Mouse (Mus musculus): Measurements from ENCODE around the gene Ndufb5. TPM values are rescaled to one million over a fixed set of nuclear protein-coding genes. Genes with fewer than 3 reads are reported as not detected.

The Ndufb5 gene
- total and polyA plus RNA-seq, 3 experiments: 793 to 933 (median 925) TPM

DNA sequence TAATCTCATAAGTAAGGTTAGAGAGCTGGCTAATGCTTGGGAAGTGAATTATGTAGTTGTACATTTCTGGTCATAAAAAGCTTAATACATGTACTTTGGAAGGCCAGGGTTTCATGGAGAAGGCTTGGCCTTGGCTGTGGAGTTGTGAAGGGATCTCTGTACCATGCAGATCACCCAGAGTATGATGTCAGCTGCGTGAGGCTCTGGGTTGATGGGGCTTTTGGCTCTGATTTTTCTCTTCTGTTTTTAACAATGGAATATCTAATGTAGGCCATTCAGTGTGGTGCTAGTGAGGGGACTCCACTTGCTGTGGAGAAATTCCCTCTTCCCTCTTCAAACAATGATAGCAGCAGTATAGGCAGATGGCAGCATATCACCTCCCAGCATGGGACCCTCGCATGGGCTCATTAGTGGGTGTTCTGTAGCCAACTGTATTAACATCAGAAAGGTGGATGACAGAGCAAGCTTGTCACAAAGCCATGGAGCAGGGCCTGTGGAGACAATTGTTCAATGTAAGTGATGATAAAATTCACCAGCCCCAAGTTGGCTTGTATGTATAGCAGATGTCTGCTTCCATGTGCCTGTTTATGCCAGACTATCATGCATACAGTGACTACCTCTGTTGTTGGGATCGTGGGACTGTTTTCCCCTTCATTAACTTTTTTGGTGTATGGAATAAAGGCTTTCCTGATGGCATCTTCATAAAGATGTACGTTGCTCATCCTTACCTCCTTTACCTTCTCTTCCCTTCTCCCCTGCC is 13.2 kb downstream of the Ndufb5 start:
- no peaks in the 10 kb centered on the region for H3K27me3 ChIP-seq (ENCODE audit: control insufficient read depth, insufficient read depth, low read length)
- no peaks in the 10 kb centered on the region for H3K36me3 ChIP-seq (ENCODE audit: control insufficient read depth, insufficient read depth, low read length)
- no peak for TF ChIP-seq POLR2A (IDR thresholded peaks at IDR 0.05; ENCODE audit: insufficient read depth, low read depth, low read length)
- TF ChIP-seq CTCF (IDR thresholded peaks at IDR 0.05): no peak
- TF ChIP-seq EP300 (IDR thresholded peaks at IDR 0.05; ENCODE audit: insufficient read depth, low read depth, low read length): no peak
- H3K79me2 ChIP-seq (replicated peaks; ENCODE audit: control insufficient read depth, insufficient read depth, low read length): no peaks in the 10 kb centered on the region
- H3K4me1 ChIP-seq (ENCODE audit: control insufficient read depth, insufficient read depth, low read length): no peaks in the 10 kb centered on the region; the same call in 1 of the 2 replicates
- no peak for DNase-seq
- no peak overlapping the region for H3K9ac ChIP-seq (ENCODE audit: low read depth, low read length)
- intact Hi-C loops (cut with DNase I): no loop called here
- H3K27ac ChIP-seq: no peak overlapping the region
- no peak overlapping the region for H3K4me3 ChIP-seq
- WGBS: 89% methylated on average over 4 of the region's 4 CpGs

DNA sequence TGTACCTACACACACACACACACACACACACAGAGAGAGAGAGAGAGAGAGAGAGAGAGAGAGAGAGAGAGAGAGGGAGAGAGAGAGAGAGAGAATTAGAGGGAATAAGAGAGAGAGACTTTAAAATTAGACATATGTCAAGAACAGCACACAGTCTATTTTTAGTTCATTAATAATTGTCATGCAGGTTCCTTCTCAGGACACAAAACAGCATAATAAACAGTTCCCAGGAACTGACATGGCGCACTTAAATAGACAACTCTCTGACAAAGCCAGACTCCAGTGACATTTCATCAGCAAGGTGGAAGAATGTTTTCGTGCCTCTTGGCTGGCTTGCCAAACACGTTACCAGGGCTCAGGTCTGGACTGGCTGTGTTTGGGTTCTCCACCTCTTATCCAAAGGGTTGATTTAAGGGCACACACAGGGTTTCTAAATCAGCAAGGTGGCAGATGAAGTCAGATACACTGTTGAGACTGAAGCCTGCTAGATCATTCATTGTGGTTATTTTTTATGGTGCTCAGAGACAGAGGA is 17.7 kb downstream of the Ndufb5 start:
- Histone ChIP-seq H3K27ac (peak overlapping the region; percentile 72), H3K79me2 (replicated peaks; ENCODE audit: control insufficient read depth, insufficient read depth, low read length) (no peaks in the 10 kb centered on the region), H3K4me3 (no peak overlapping the region), H3K9ac (ENCODE audit: low read depth, low read length) (no peak overlapping the region), H3K4me1 (ENCODE audit: control insufficient read depth, insufficient read depth, low read length) (no peaks in the 10 kb centered on the region; the same call in 1 of the 2 replicates), H3K36me3 (ENCODE audit: control insufficient read depth, insufficient read depth, low read length) (no peaks in the 10 kb centered on the region), H3K27me3 (ENCODE audit: control insufficient read depth, insufficient read depth, low read length) (no peaks in the 10 kb centered on the region)
- peak in 1 of 2 experiments; percentile 19 for DNase-seq
- TF ChIP-seq CTCF (IDR thresholded peaks at IDR 0.05): no peak
- TF ChIP-seq EP300 (IDR thresholded peaks at IDR 0.05; ENCODE audit: insufficient read depth, low read depth, low read length): 0 out of 2 replicates have a peak, but pooled peaks have one; percentile 16
- no peak for TF ChIP-seq POLR2A (IDR thresholded peaks at IDR 0.05; ENCODE audit: insufficient read depth, low read depth, low read length)
- WGBS: 61% methylated on average over 3 of the region's 3 CpGs
- intact Hi-C loops (cut with DNase I): no loop called here

DNA sequence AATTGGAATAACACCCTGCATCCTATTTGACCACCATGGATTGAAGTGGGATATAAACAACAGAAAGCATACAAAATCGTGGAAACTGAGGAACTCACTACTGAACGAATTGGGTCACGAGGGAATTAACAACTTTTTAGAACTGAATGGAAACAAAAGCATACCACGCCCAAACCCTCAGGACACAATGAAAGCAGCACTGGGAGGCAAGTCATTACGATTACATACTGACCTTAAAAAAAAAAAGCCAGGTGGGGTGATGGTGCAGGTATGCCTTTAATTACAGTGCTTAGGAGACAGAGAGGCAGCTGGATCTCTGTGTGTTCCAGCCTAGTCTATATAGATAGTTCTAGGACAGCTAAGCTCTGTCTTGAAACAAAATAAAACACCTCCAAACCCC is 22.4 kb downstream of the Ndufb5 start:
- H3K4me3 ChIP-seq: no peak overlapping the region
- H3K4me1 ChIP-seq (ENCODE audit: control insufficient read depth, insufficient read depth, low read length): no peaks in the 10 kb centered on the region; the same call in 1 of the 2 replicates
- no peaks in the 10 kb centered on the region for H3K27me3 ChIP-seq (ENCODE audit: control insufficient read depth, insufficient read depth, low read length)
- no peak overlapping the region for H3K9ac ChIP-seq (ENCODE audit: low read depth, low read length)
- 72% methylated on average over 5 of the region's 5 CpGs for WGBS
- no peak for TF ChIP-seq POLR2A (IDR thresholded peaks at IDR 0.05; ENCODE audit: insufficient read depth, low read depth, low read length)
- TF ChIP-seq CTCF (IDR thresholded peaks at IDR 0.05): no peak
- TF ChIP-seq EP300 (IDR thresholded peaks at IDR 0.05; ENCODE audit: insufficient read depth, low read depth, low read length): no peak
- DNase-seq: no peak
- H3K79me2 ChIP-seq (replicated peaks; ENCODE audit: control insufficient read depth, insufficient read depth, low read length): no peaks in the 10 kb centered on the region
- H3K36me3 ChIP-seq (ENCODE audit: control insufficient read depth, insufficient read depth, low read length): no peaks in the 10 kb centered on the region
- intact Hi-C loops (cut with DNase I): no loop called here
- H3K27ac ChIP-seq: no peak overlapping the region

DNA sequence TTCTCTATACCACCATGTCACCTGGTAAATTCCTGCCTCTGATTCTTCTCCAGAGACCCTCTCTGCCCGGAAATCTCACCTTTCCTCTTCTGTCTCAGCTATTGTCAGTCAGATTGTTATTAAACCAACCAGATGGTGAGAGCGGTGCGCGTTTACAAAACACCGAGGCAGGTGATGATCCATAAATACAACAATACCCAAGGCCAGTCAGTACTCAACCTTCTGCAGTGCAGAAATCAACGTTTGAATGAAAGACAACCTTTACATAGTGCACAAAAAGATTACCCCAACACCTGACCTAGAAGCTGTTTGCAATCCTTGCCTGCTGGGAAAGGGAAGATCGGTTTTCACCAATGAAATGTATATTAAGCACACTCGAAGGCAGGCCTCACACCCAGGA is 26.2 kb downstream of the Ndufb5 start:
- Histone ChIP-seq H3K79me2 (replicated peaks; ENCODE audit: control insufficient read depth, insufficient read depth, low read length) (no peaks in the 10 kb centered on the region), H3K36me3 (ENCODE audit: control insufficient read depth, insufficient read depth, low read length) (no peaks in the 10 kb centered on the region), H3K4me1 (ENCODE audit: control insufficient read depth, insufficient read depth, low read length) (no peaks in the 10 kb centered on the region), H3K27ac (no peak overlapping the region), H3K4me3 (no peak overlapping the region), H3K27me3 (ENCODE audit: control insufficient read depth, insufficient read depth, low read length) (no peaks in the 10 kb centered on the region), H3K9ac (ENCODE audit: low read depth, low read length) (no peak overlapping the region)
- no peak for DNase-seq
- 65% methylated on average over 8 of the region's 8 CpGs for whole genome bisulfite sequencing
- no peak for TF ChIP-seq CTCF (IDR thresholded peaks at IDR 0.05)
- no peak for TF ChIP-seq POLR2A (IDR thresholded peaks at IDR 0.05; ENCODE audit: insufficient read depth, low read depth, low read length)
- TF ChIP-seq EP300 (IDR thresholded peaks at IDR 0.05; ENCODE audit: insufficient read depth, low read depth, low read length): no peak
- intact Hi-C loops (cut with DNase I): no loop called here

DNA sequence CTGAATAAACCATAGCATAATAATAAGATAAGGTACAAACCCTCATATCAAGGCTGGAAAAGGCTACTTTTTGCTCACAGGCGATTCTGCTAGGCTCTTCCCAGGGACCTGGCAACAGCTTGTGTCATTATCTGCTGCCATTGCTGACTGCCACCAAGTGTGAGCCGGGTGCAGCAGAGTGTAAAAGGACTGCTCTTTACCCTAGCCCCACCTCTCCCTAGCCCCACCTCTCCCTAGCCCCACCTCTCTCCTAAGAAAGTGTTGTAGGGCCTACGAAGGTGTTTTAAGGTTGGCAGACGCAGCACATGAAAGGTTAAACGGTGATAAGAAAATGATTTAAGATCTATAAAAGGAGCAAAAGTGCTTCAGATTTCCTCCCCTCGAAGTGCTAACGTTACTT is 27.1 kb downstream of the Ndufb5 start:
- Histone ChIP-seq H3K4me1 (ENCODE audit: control insufficient read depth, insufficient read depth, low read length) (no peaks in the 10 kb centered on the region), H3K9ac (ENCODE audit: low read depth, low read length) (no peak overlapping the region), H3K36me3 (ENCODE audit: control insufficient read depth, insufficient read depth, low read length) (no peaks in the 10 kb centered on the region), H3K27me3 (ENCODE audit: control insufficient read depth, insufficient read depth, low read length) (no peaks in the 10 kb centered on the region), H3K27ac (no peak overlapping the region), H3K4me3 (no peak overlapping the region), H3K79me2 (replicated peaks; ENCODE audit: control insufficient read depth, insufficient read depth, low read length) (no peaks in the 10 kb centered on the region)
- intact Hi-C loops (cut with DNase I): no loop called here
- TF ChIP-seq CTCF (IDR thresholded peaks at IDR 0.05): no peak
- TF ChIP-seq POLR2A (IDR thresholded peaks at IDR 0.05; ENCODE audit: insufficient read depth, low read depth, low read length): no peak
- TF ChIP-seq EP300 (IDR thresholded peaks at IDR 0.05; ENCODE audit: insufficient read depth, low read depth, low read length): no peak
- WGBS: 35% methylated on average over 7 of the region's 7 CpGs
- DNase-seq: no peak

GRCm38 (mm10) chr3:32770781-32771180 is 34.0 kb downstream of the Ndufb5 start:
- H3K9ac ChIP-seq (ENCODE audit: low read depth, low read length): no peak overlapping the region

More at GRCm38 (mm10) chr3:32770781-32771180, 34.0 kb downstream of the Ndufb5 start:
- no peak for DNase-seq
- no peaks in the 10 kb centered on the region for H3K36me3 ChIP-seq (ENCODE audit: control insufficient read depth, insufficient read depth, low read length)
- no peaks in the 10 kb centered on the region for H3K27me3 ChIP-seq (ENCODE audit: control insufficient read depth, insufficient read depth, low read length)
- H3K27ac ChIP-seq: no peak overlapping the region
- H3K4me1 ChIP-seq (ENCODE audit: control insufficient read depth, insufficient read depth, low read length): no peaks in the 10 kb centered on the region
- no peak overlapping the region for H3K4me3 ChIP-seq
- no peaks in the 10 kb centered on the region for H3K79me2 ChIP-seq (replicated peaks; ENCODE audit: control insufficient read depth, insufficient read depth, low read length)
- TF ChIP-seq EP300 (IDR thresholded peaks at IDR 0.05; ENCODE audit: insufficient read depth, low read depth, low read length) (no peak), POLR2A (IDR thresholded peaks at IDR 0.05; ENCODE audit: insufficient read depth, low read depth, low read length) (no peak), CTCF (IDR thresholded peaks at IDR 0.05) (no peak)
- 33% methylated on average over 2 of the region's 2 CpGs for WGBS
- intact Hi-C loops (cut with DNase I): no loop called here

Other genes starting within 250 kb of the Ndufb5 start
- gene Kcnmb3, start 244.8 kb upstream of the Ndufb5 start, total RNA-seq (2021): not detected
- not detected in 2 replicates for gene Kcnmb3, start 244.8 kb upstream of the Ndufb5 start, polyA plus RNA-seq (2012; rRNA removed)
- gene Zfp639, start 226.7 kb upstream of the Ndufb5 start, total RNA-seq (2021): 10 to 100 TPM; 22.1 to 28.0 TPM
- gene Zfp639, start 226.7 kb upstream of the Ndufb5 start, polyA plus RNA-seq (2012; rRNA removed): 20.6 and 26.2 TPM in 2 replicates
- gene Mfn1, start 207.5 kb upstream of the Ndufb5 start, total RNA-seq (2021): 100 to 1,000 TPM; 384 to 501 TPM
- 80.0 and 147 TPM in 2 replicates for gene Mfn1, start 207.5 kb upstream of the Ndufb5 start, polyA plus RNA-seq (2012; rRNA removed)
- gene Gnb4, start 120.4 kb upstream of the Ndufb5 start, total RNA-seq (2021): 10 to 100 TPM; 12.4 to 15.5 TPM
- 18.5 and 36.0 TPM in 2 replicates for gene Gnb4, start 120.4 kb upstream of the Ndufb5 start, polyA plus RNA-seq (2012; rRNA removed)
- 10 to 100 TPM; 22.1 to 22.9 TPM for gene Actl6a, start 30.7 kb upstream of the Ndufb5 start, total RNA-seq (2021)
- 11.1 and 18.1 TPM in 2 replicates for gene Actl6a, start 30.7 kb upstream of the Ndufb5 start, polyA plus RNA-seq (2012; rRNA removed)
- gene Mrpl47, start 615 bp downstream of the Ndufb5 start, total RNA-seq (2021): 10 to 100 TPM; 39.3 to 44.8 TPM
- 4.8 and 10.8 TPM in 2 replicates for gene Mrpl47, start 615 bp downstream of the Ndufb5 start, polyA plus RNA-seq (2012; rRNA removed)
- 100 to 1,000 TPM; 183 to 204 TPM for gene Usp13, start 80.6 kb downstream of the Ndufb5 start, total RNA-seq (2021)
- 47.9 and 80.9 TPM in 2 replicates for gene Usp13, start 80.6 kb downstream of the Ndufb5 start, polyA plus RNA-seq (2012; rRNA removed)